Mouse (Mus musculus) spleen, adult 2 months (tissue): ENCODE results near the gene B230104I21Rik.

Experiments used
- CTCF ChIP-seq: fragments of 200-500 bp; IDR thresholded peaks from 2 replicates; pipeline ENCODE4 v1.5.1; 2011; ENCODE audit warnings: mild to moderate bottlenecking, inconsistent platforms; ENCODE audit not compliant: insufficient read depth, insufficient read length, insufficient replicate concordance; ENCODE audit errors: extremely low read depth
- POLR2A ChIP-seq: fragments of 200-500 bp; IDR thresholded peaks from 2 replicates; pipeline ENCODE4 v1.6.1; 2011; ENCODE audit warnings: low read depth, low read length, inconsistent platforms

DNA sequence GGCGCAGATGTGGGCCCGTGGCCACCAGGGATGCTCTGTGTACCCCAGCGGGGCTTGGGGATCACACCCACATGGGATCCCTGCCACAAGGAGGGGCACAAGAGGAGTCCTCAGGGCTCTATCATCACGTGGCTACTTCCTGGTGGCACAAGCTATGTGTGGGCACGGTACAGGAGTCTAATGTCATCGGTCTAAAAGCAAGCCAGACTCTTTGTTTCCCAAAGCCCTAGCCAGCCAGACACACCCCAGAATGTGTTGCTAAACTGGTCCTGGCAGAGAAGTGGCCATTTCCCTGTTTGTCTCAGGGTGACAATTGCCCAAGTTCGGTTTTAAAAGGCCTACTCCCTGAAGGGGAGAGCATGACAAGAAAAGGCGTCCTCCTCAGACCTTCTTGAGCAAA lies 2.6 kb upstream of the B230104I21Rik start:
- TF ChIP-seq POLR2A: no peak
- no peak for TF ChIP-seq CTCF
